Mouse (Mus musculus): ENCODE measurements around the gene 2310050C09Rik. TPM values are rescaled to one million over a fixed set of nuclear protein-coding genes. Genes with fewer than 3 reads are reported as not detected.

2310050C09Rik gene
- not detected for total RNA-seq (2021)

- DNase-seq (ENCODE audit: low spot score in 2 of 2): no peak
- intact Hi-C loops (cut with DNase I): no loop called here
Measured at GRCm38 (mm10) chr3:92870116-92870515, at the start of gene 2310050C09Rik. 2310050C09Rik (minus strand) TSS chr3:92870216.

GRCm38 (mm10) chr3:92907571-92907970 is 37.6 kb upstream of the 2310050C09Rik start:
- intact Hi-C loops (cut with DNase I): loop anchor here (2.0 to 5.0 kb wide), 2 partner anchors 90 to 123 kb away; no protein-coding TSS in a partner anchor

GRCm38 (mm10) chr3:92905182-92905581 is 35.2 kb upstream of the 2310050C09Rik start:
- intact Hi-C loops (cut with DNase I): loop anchor here (5.0 kb wide), 1 partner anchor 92 kb away; no protein-coding TSS in a partner anchor
- DNase-seq (ENCODE audit: low spot score in 2 of 2): no peak

More at GRCm38 (mm10) chr3:92907571-92907970, 37.6 kb upstream of the 2310050C09Rik start:
- no peak for DNase-seq (ENCODE audit: low spot score in 2 of 2)

GRCm38 (mm10) chr3:92903640-92904039 is 33.6 kb upstream of the 2310050C09Rik start:
- intact Hi-C loops (cut with DNase I): loop anchor here (5.0 kb wide), 2 partner anchors 151 to 751 kb away; partner anchors contain the start of gene Lce1g
- no peak for DNase-seq (ENCODE audit: low spot score in 2 of 2)

- peak; percentile 10 to 14 for DNase-seq (ENCODE audit: low spot score in 2 of 2)
- intact Hi-C loops (cut with DNase I): loop anchor here (5.0 kb wide), 2 partner anchors 151 to 751 kb away; partner anchors contain the start of gene Lce1g
Measured at GRCm38 (mm10) chr3:92902992-92903391, 33.0 kb upstream of the 2310050C09Rik start.

- intact Hi-C loops (cut with DNase I): no loop called here
- no peak for DNase-seq (ENCODE audit: low spot score in 2 of 2)
Measured at GRCm38 (mm10) chr3:92894489-92894888, 24.5 kb upstream of the 2310050C09Rik start.

- intact Hi-C loops (cut with DNase I): no loop called here
- no peak for DNase-seq (ENCODE audit: low spot score in 2 of 2)
Measured at GRCm38 (mm10) chr3:92894063-92894462, 24.0 kb upstream of the 2310050C09Rik start.

GRCm38 (mm10) chr3:92874180-92874579 is 4.2 kb upstream of the 2310050C09Rik start:
- intact Hi-C loops (cut with DNase I): no loop called here
- DNase-seq (ENCODE audit: low spot score in 2 of 2): no peak

GRCm38 (mm10) chr3:92851186-92851585 is 18.8 kb downstream of the 2310050C09Rik start, which contains the start of gene Lce1l:
Lce1l (minus strand) TSS chr3:92851286.
- intact Hi-C loops (cut with DNase I): no loop called here
- no peak for DNase-seq (ENCODE audit: low spot score in 2 of 2)

- DNase-seq (ENCODE audit: low spot score in 2 of 2): no peak
- intact Hi-C loops (cut with DNase I): no loop called here
Measured at GRCm38 (mm10) chr3:92827108-92827507, 42.9 kb downstream of the 2310050C09Rik start, which contains the start of gene Kprp. Kprp (minus strand) TSS chr3:92827247.

- no peak for DNase-seq (ENCODE audit: low spot score in 2 of 2)
- intact Hi-C loops (cut with DNase I): no loop called here
Measured at GRCm38 (mm10) chr3:92825808-92826207, 44.2 kb downstream of the 2310050C09Rik start.

Other genes with a start within 250 kb of the 2310050C09Rik start
- not detected for gene Lce6a, start 248.6 kb downstream of the 2310050C09Rik start, total RNA-seq (2021)
- not detected for gene Lce1a1, start 221.9 kb downstream of the 2310050C09Rik start, total RNA-seq (2021)
- gene Lce1b, start 213.3 kb downstream of the 2310050C09Rik start, total RNA-seq (2021): not detected
- gene Lce1a2, start 199.9 kb downstream of the 2310050C09Rik start, total RNA-seq (2021): not detected
- not detected for gene Lce1c, start 191.0 kb downstream of the 2310050C09Rik start, total RNA-seq (2021)
- gene Lce1d, start 183.0 kb downstream of the 2310050C09Rik start, total RNA-seq (2021): not detected
- gene Lce1e, start 161.1 kb downstream of the 2310050C09Rik start, total RNA-seq (2021): not detected
- gene Lce1f, start 149.9 kb downstream of the 2310050C09Rik start, total RNA-seq (2021): not detected
- not detected for gene Gm38119, start 131.1 kb downstream of the 2310050C09Rik start, total RNA-seq (2021)
- not detected for gene Lce1g, start 117.9 kb downstream of the 2310050C09Rik start, total RNA-seq (2021)
- not detected for gene Lce1h, start 105.2 kb downstream of the 2310050C09Rik start, total RNA-seq (2021)
- not detected for gene Lce1i, start 91.3 kb downstream of the 2310050C09Rik start, total RNA-seq (2021)
- not detected for gene Lce1j, start 79.7 kb downstream of the 2310050C09Rik start, total RNA-seq (2021)
- gene Lce1k, start 62.3 kb downstream of the 2310050C09Rik start, total RNA-seq (2021): not detected
- not detected for gene Kprp, start 43.0 kb downstream of the 2310050C09Rik start, total RNA-seq (2021)
- gene Lce1l, start 18.9 kb downstream of the 2310050C09Rik start, total RNA-seq (2021): not detected
- gene Lce3a, start 56.0 kb upstream of the 2310050C09Rik start, total RNA-seq (2021): not detected
- gene Lce3b, start 62.8 kb upstream of the 2310050C09Rik start, total RNA-seq (2021): not detected
- gene Lce3c, start 74.3 kb upstream of the 2310050C09Rik start, total RNA-seq (2021): not detected
- gene Lce3d, start 87.2 kb upstream of the 2310050C09Rik start, total RNA-seq (2021): not detected
- not detected for gene Lce3e, start 96.8 kb upstream of the 2310050C09Rik start, total RNA-seq (2021)
- gene Lce3f, start 122.0 kb upstream of the 2310050C09Rik start, total RNA-seq (2021): not detected
- not detected for gene Crct1, start 145.5 kb upstream of the 2310050C09Rik start, total RNA-seq (2021)
- gene Lce1m, start 148.8 kb upstream of the 2310050C09Rik start, total RNA-seq (2021): not detected
- gene Gm4858, start 198.6 kb upstream of the 2310050C09Rik start, total RNA-seq (2021): not detected